Mouse (Mus musculus) embryonic fibroblast, embryonic 13.5 days (primary cell): Measurements from ENCODE around the gene Carnmt1. TPM values are rescaled to one million over a fixed set of nuclear protein-coding genes. Genes with fewer than 3 reads are reported as not detected.
A peak's percentile ranks its signal among the peaks of the same experiment; 100 is the strongest.

ENCODE experiments used
- H3K27ac ChIP-seq: 2 replicates; pipeline ENCODE4 v1.5.1; 2012; ENCODE audit warnings: low read length, control low read depth, inconsistent platforms; ENCODE audit not compliant: insufficient read depth
- H3K4me1 ChIP-seq: 2 replicates; pipeline ENCODE4 v1.6.1; 2011; ENCODE audit warnings: low read length; ENCODE audit not compliant: control insufficient read depth, insufficient read depth
- H3K4me3 ChIP-seq: 2 replicates; pipeline ENCODE4 v1.5.1; 2011; ENCODE audit warnings: mild to moderate bottlenecking, control low read depth, low read length; ENCODE audit not compliant: insufficient read depth
- CTCF ChIP-seq: IDR thresholded peaks from 2 replicates; pipeline ENCODE4 v1.5.1; 2011; ENCODE audit warnings: mild to moderate bottlenecking, control low read depth, low read length, moderate library complexity, borderline replicate concordance; ENCODE audit not compliant: insufficient read depth
- POLR2A ChIP-seq: IDR thresholded peaks from 2 replicates; pipeline ENCODE4 v1.6.1; 2011; ENCODE audit warnings: low read depth, mild to moderate bottlenecking, control low read depth, low read length, moderate library complexity
- polyA plus RNA-seq: library from polyadenylated mRNA; stranded (reverse); fragments of >200 nt; gene quantifications from 2 replicates; pipeline ENCODE4 v1.2.4, GENCODE M21; 2011; ENCODE audit warnings: low read depth; ENCODE audit not compliant: missing spikeins, insufficient read length

The Carnmt1 gene
- polyA plus RNA-seq = 10.5 and 21.5 TPM in 2 replicates

DNA sequence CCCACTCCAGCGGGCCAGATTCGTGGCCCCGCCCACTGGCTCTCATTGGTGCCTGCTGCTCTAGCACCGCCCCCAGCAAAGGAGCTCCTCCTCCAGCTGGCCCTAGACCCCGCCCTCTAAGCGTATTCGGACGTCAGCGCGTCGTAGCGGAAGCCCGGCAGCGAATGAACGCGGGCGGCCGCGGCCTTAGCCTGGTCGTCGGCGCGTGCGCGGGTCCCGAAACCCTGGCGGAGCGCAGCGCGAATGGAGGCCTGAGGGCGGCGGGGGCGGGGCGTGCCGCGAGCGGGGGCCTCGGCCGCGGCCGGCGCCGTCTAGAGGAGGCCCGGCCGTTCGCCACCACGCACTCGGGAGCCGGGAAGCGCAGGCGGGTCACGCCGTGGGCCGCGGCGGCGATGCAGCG is at the start of gene Carnmt1:
Gene Carnmt1 (plus strand): TSS at position 157 of the 400 bp plus-strand sequence.
- H3K27ac ChIP-seq = peak within 1 kb of the TSS; percentile 91
- no peak; the same call in 1 of the 2 replicates for TF ChIP-seq POLR2A
- no peak for TF ChIP-seq CTCF
- peak within 1 kb of the TSS; percentile 99 for H3K4me3 ChIP-seq
- peaks cover 13% of the 10 kb centered on the region for H3K4me1 ChIP-seq

DNA sequence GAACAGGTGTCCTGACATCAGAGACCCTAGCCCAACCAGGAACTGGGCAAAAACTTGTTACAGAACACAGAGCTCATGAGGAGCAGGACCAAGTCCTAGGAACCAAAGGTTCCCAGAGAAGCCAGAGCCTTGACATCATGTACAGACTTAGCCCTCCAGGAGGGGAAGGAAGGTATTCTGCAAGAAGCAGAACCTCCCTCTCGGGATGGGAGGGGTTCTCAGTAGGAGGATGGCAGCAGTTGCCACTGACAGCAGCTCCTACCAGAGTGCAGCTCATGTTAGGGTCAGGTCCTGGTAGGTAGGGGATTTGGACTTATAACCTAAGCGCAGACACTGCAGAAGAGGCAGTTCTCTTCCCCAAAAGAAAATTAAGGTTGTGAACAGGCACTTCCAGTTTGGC is 46.7 kb upstream of the Carnmt1 start:
- Histone ChIP-seq H3K4me1 (peaks cover 8% of the 10 kb centered on the region), H3K27ac (no peak overlapping the region), H3K4me3 (no peak overlapping the region)
- no peak for TF ChIP-seq CTCF
- TF ChIP-seq POLR2A = no peak

DNA sequence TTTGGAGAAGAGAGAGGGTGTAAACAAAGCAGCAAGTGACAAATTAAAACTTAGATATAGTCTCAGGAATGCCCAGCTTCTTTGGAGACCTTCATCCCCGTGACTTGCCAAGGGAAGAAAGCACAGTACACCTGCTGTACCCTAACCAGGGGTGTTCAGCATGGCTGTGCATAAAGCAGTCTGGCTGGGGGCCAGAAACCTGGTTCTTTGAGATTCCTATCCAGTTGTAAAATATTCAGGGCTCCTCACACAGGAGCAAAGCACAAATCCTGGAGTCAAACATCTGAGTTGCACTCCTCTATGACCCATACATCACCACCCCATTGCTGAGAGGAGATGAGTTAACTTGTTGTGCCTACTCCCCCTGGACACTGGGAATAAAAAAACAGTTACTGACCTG is 41.0 kb upstream of the Carnmt1 start:
- H3K4me1 ChIP-seq = peaks cover 8% of the 10 kb centered on the region
- TF ChIP-seq POLR2A (no peak), CTCF (no peak)

DNA sequence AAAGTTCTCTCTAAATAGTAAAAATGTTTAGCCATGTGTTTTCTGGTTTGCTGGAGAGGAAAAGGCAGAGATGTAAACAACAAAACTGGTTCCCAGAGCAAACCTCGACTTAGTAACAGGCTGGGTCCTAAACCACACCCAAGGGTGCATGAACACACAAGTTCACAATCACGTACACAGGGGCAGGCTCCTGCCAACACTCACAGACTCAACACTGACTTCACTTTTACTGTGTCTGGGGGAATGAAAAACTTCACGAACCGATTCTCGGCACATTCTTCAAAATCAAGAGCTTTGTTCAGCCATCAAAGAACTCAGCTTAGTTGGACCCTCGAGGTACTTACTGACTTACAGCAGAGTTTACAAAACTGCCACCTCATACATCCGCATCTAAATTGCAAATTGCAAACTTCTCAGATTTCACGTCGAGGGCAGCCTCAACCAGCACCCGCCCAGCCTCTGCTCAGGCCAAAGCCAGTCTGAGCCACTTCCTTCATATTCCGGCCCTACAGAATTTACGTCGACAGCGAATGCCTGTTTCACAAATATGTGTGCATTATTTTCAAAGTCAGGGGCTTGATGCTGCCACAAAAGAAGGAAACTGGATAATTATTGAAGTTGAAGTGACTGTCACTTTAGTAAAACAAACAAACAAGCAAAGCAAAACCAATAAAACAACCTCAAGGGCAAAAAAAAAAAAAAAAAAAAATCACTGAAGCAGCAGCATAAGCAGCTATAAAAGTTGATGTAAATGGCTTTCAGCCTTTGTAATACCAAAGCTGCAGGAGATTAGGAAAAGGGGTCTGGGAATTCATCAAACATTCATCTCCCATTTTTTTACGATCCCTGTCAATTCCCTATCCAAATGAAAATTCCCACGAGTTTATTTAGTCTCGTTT is 40.1 kb upstream of the Carnmt1 start:
- peak overlapping the region; percentile 83 for H3K4me3 ChIP-seq
- TF ChIP-seq POLR2A (peak; percentile 52), CTCF (no peak)
- H3K4me1 ChIP-seq = peaks cover 3% of the 10 kb centered on the region
- peak overlapping the region; percentile 75 for H3K27ac ChIP-seq

More for the DNA sequence above, 41.0 kb upstream of the Carnmt1 start:
- peak overlapping the region; percentile 34 for H3K4me3 ChIP-seq
- no peak overlapping the region for H3K27ac ChIP-seq

DNA sequence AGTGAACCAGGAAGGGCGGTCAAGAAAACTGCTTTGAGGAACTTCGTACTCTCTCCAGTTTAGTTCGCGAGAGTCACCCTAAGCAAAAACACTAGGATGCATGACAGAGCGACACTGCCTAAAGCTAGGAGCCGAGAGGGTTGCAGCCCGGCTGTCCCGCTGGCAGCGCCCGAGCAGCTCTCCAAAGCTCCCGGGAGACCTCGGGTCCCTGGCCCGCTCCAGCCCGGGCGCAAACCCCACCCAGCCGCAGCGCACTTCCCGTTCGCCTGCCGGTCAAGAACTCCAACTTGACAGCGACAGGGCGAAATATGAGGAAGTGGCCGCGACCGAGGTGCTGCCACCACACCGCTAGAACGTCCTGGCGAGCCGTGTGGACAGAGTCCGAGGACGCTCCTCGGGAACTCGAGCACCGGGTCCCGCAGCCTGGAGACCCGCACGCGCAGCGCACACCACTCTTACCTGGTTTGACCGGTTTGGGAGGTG is 39.4 kb upstream of the Carnmt1 start:
- H3K27ac ChIP-seq = peak overlapping the region; percentile 75
- TF ChIP-seq POLR2A (no peak), CTCF (no peak)
- peaks cover 2% of the 10 kb centered on the region for H3K4me1 ChIP-seq
- H3K4me3 ChIP-seq = peak overlapping the region; percentile 83

DNA sequence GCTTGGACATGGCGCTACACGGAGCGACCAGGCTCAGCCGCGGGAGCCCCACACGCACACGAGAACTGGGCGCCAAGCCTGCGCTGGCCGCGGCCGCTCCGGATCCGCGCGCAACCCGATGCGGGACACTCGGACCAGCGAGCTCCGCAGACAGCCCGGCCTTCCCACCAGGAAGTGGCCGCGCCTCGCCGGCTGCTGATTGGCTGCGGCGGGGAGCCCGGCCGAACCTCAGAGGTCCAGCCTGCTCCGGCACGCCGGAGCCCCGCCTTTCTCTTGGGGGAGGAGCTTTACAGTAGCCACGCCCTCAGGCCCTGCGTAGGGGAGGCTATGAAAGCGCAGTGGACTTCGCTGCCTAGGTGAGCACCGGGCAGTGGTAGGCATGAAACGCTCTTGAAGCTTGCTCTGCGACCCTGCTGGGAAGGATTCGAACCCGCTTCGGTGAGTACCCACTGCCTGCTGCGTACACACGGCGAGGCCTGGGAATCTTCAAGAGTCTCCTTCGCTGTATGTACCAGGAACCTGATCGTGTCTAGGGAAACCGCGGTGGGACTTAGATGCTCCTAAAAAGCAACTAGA is 38.8 kb upstream of the Carnmt1 start, which contains the start of the genes Ostf1 and Nmrk1:
Gene Ostf1 (minus strand): TSS at position 180 of the 576 bp plus-strand sequence.
Gene Nmrk1 (plus strand): TSS at position 307 of the 576 bp plus-strand sequence.
- peak; percentile 83 for TF ChIP-seq POLR2A
- no peak for TF ChIP-seq CTCF
- H3K4me1 ChIP-seq = peaks cover 2% of the 10 kb centered on the region
- peak within 1 kb of the TSS; percentile 83 for H3K4me3 ChIP-seq
- peak within 1 kb of the TSS; percentile 75 for H3K27ac ChIP-seq

DNA sequence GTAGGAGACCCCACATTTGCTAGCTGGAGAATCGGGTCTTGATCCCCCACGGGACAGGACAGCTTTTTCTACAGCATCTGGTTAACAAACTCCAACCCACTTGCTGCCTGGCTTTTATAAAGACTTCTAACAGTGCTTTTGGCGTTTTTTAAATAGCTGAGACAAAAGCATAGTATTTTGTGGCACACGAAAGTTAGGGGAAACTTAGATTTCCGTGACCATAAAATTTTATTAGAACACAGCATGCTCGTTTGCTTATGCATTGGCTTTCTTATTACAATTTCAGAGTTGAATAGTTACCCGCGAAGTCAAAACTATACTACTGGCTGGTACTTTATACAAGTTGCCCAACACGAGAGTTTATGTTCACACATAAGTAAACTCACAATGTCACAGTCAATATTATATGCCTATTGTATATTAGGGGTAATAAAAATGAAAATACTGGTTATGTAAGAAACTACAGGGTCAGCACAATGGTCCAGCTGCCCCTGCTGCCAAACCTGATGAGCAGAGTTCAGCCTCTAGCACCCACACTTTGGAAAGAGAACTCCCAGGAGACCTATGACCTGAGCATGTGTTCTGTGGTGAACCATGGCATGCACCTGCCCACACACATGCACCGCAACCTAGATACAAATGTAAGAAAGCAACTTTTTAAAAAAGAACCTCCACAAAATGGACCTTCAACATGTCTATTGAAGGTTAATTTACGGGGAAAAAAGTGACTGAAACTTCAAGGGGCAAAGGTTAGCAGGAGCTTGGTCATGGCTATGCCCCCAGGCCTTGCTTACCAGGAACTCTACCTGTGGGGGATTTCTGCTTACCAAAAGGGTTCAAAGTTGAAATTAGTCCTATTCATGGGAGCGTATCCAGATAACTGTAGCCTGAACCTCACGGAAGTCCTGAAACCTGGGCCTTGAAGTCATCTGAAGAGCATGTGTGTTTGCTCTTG is 38.1 kb upstream of the Carnmt1 start:
- no peak overlapping the region for H3K27ac ChIP-seq
- peaks cover 2% of the 10 kb centered on the region for H3K4me1 ChIP-seq
- peak overlapping the region; percentile 63 for H3K4me3 ChIP-seq
- no peak for TF ChIP-seq CTCF
- no peak for TF ChIP-seq POLR2A

DNA sequence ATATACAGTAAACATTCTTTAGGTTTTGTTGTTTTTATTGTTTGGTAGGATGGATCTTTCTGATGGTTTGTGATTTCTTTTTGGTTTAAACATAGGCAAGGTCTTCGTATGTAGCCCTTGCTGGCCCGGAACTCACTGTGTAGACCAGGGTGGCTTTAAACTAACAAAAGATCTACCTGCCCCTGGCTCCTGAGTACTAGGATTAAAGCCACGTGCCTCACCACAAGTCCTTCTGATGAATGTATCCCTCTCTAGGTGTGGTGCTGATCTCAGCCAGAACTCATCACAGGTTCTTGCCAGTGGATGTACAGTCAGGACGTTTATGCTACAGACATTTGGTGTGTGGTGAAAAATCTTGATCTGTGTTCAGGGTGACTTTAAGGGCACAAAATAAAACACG is 32.6 kb upstream of the Carnmt1 start:
- TF ChIP-seq POLR2A (no peak), CTCF (no peak)
- Histone ChIP-seq H3K4me3 (no peak overlapping the region), H3K4me1 (no peaks in the 10 kb centered on the region), H3K27ac (no peak overlapping the region)

DNA sequence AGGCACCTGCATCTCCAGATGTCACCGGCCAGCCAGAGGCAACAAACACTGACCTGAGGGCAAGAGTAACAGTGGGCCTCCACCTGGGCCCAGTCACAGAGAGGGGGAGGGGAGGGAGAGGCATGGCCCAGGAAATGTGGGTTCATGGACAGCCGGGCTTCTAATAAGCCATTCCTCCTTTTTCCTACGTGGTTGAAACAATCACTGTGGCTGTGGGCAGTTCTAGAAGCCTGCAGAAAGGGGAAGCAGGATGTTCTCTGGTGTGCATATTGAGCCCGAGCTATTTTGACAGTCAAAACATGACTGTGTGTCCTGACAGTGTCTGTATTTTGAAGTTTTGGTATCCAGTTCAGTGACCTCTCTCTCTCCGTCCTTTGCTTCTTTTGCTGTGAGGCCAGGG is 31.6 kb upstream of the Carnmt1 start:
- Histone ChIP-seq H3K27ac (no peak overlapping the region), H3K4me3 (no peak overlapping the region), H3K4me1 (no peaks in the 10 kb centered on the region)
- TF ChIP-seq POLR2A = no peak
- no peak for TF ChIP-seq CTCF
